Mouse (Mus musculus): ENCODE data around the gene Rap1gap. TPM values are rescaled to one million over a fixed set of nuclear protein-coding genes. Genes with fewer than 3 reads are reported as not detected.

Rap1gap gene
- 1.2 and 1.4 TPM in 2 replicates for polyA plus RNA-seq (2015; fragmentation: Nextera tagmentation; extraction: Ambion mirVana)

DNA sequence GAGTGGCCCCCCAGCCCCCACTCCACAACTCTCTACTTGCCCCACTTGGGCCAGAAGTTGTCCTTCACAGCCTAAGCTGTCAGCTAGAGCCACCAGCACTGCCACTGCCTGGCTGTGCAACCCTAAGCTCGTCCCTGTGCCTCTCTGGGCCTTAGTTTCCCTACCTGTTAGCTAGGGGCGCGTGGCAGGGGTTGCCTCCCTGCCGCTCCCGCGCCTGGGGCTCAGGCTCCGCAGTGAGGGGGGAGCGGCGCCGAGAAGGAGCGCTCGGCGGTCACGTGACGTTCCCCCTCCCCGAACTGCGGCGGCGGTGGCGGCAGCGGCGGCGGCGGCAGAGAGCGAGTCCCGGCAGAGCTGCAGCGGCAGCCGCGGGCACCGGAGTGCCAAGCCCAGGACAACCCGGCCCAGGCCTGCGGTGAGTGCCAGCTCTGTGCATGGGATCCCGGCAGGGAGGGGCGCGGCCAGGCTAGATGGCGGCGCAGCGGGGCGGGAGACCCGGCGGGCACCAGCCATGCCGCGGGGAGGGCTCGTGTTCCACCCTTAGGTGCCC is at the start of gene Rap1gap:
TSS of gene Rap1gap (plus strand) at position 294 of the 547 bp plus-strand sequence.
- Histone ChIP-seq H3K4me3 (replicated peaks) (peak within 1 kb of the TSS; percentile 53), H3K9me3 (replicated peaks) (no peaks in the 10 kb centered on the region), H3K27ac (no peak within 1 kb of the TSS), H3K4me1 (replicated peaks) (peaks cover 12% of the 10 kb centered on the region; the same call in 1 of the 2 replicates), H3K36me3 (no peaks in the 10 kb centered on the region), H3K4me2 (peak within 1 kb of the TSS; percentile 66), H3K9ac (peak within 1 kb of the TSS; percentile 39), H3K27me3 (peaks cover 57% of the 10 kb centered on the region)
- ATAC-seq (ENCODE audit: low read depth), result no peak
- WGBS (ENCODE audit: insufficient replicate concordance), result 0% methylated on average over 37 of the region's 44 CpGs
- DNase-seq, result no peak

DNA sequence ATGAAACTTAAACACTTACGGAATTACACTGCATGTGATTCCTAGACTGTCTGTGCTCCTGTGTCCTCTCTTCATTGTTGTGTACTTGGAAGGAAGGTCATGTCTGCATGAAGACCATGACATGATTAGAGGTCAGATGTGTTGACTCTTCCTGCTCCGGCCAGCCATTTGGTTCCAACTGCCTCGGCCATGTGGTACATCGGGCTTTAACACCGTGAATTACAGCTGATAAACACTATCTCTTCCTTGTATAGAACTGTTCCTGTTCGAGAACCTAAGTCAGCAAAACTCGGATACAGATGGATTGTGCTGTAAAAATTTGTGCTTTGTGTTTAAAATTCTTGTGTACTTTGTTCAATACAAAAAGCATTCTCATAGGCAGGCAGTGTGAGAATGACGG is 41.7 kb upstream of the Rap1gap start:
- no peak for ATAC-seq (ENCODE audit: low read depth)
- H3K9me3 ChIP-seq (replicated peaks), result no peaks in the 10 kb centered on the region
- H3K4me2 ChIP-seq, result no peak overlapping the region
- 79% methylated on average over 8 of the region's 8 CpGs for WGBS (ENCODE audit: insufficient replicate concordance)
- peaks cover 93% of the 10 kb centered on the region for H3K36me3 ChIP-seq
- no peaks in the 10 kb centered on the region for H3K4me1 ChIP-seq (replicated peaks)
- no peak overlapping the region for H3K9ac ChIP-seq
- H3K27ac ChIP-seq, result no peak overlapping the region
- DNase-seq, result no peak
- no peaks in the 10 kb centered on the region for H3K27me3 ChIP-seq
- H3K4me3 ChIP-seq (replicated peaks), result no peak overlapping the region

DNA sequence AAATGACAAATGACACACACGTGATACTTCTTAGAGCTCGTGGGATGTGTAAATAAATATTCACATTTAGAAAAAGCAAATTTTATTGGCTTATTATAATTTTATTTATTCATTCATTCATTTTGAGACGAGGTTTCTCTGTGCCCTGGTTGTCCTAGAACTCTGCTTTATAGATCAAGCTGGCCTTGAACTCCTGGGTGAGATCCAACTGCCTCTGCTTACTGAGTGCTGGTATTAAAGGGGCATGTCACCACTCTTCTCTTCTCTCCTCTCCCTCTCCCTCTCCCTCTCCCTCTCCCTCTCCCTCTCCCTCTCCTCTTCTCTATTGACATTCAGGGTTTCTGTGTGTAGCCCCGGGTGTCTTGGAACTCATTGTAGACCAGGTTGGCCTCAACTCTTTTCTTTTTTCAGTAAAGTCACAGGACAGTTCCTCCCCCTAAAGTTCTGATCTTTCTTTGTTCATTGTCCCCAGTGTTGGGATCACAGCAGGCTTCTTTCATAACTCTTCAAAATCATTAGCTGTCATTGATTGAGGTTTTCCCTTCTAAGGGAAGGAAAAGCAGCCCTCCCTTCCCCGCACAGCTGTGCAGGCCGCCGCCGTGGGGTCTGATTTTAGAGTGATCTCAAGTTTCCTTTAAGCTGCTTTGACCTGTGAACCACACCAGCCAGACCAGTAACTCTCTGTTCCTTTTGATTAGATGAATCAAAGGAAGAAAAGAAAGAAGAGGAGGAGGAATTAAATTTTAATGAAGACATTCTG is 36.9 kb upstream of the Rap1gap start:
- no peaks in the 10 kb centered on the region for H3K27me3 ChIP-seq
- WGBS (ENCODE audit: insufficient replicate concordance), result 80% methylated on average over 8 of the region's 8 CpGs
- H3K4me2 ChIP-seq, result no peak overlapping the region
- H3K27ac ChIP-seq, result no peak overlapping the region
- H3K9ac ChIP-seq, result no peak overlapping the region
- peaks cover 94% of the 10 kb centered on the region for H3K36me3 ChIP-seq
- ATAC-seq (ENCODE audit: low read depth) (no peak), DNase-seq (no peak)
- no peaks in the 10 kb centered on the region for H3K9me3 ChIP-seq (replicated peaks)
- no peaks in the 10 kb centered on the region for H3K4me1 ChIP-seq (replicated peaks)
- H3K4me3 ChIP-seq (replicated peaks), result no peak overlapping the region

DNA sequence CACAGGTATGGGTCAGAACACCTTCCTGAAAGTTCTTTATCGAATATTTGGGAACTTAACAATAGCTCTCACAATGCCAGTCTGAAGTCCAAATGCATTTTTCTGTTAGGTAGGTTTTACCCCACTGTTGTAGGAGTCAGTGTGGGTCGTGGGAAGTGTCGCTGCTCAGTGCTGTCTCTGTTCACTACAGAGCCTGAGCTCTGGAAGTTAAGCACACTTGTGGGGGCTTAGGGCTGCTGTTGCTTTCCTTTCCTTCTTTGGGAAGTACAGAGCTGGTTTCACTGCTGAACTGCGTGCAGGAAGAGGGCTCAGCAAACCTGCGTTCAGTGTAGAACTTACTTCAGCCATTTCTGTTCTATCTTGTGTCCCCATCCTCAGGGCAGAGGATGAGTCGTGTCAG is 36.1 kb upstream of the Rap1gap start:
- no peak for DNase-seq
- no peak overlapping the region for H3K4me3 ChIP-seq (replicated peaks)
- no peaks in the 10 kb centered on the region for H3K4me1 ChIP-seq (replicated peaks)
- H3K36me3 ChIP-seq, result peaks cover 94% of the 10 kb centered on the region
- WGBS (ENCODE audit: insufficient replicate concordance), result 77% methylated on average over 6 of the region's 6 CpGs
- H3K27me3 ChIP-seq, result no peaks in the 10 kb centered on the region
- no peak overlapping the region for H3K9ac ChIP-seq
- no peaks in the 10 kb centered on the region for H3K9me3 ChIP-seq (replicated peaks)
- no peak overlapping the region for H3K4me2 ChIP-seq
- ATAC-seq (ENCODE audit: low read depth), result no peak
- H3K27ac ChIP-seq, result no peak overlapping the region

DNA sequence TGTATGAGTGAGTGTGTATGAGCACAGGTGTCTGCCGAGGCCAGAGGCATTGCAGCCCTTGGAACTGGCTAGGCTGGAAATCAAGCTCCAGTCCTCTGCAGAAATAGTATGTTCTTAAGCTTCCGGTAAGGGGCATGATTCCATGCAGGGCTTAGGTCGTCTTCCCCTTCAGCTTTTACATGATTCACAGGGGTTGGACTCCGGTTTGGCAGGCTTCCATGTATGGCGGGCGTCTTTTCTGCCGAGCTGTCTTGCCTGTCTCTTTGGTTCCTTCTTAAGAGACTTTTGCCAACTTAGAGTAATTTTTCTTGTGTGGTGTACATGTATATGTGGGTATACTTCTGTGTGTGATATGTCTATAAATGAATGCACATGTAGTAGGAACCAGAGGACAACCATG is 35.2 kb upstream of the Rap1gap start:
- DNase-seq (no peak), ATAC-seq (ENCODE audit: low read depth) (no peak)
- Histone ChIP-seq H3K27ac (no peak overlapping the region), H3K9me3 (replicated peaks) (no peaks in the 10 kb centered on the region), H3K27me3 (no peaks in the 10 kb centered on the region), H3K9ac (no peak overlapping the region), H3K4me1 (replicated peaks) (no peaks in the 10 kb centered on the region), H3K4me3 (replicated peaks) (no peak overlapping the region), H3K36me3 (peaks cover 93% of the 10 kb centered on the region), H3K4me2 (no peak overlapping the region)
- WGBS (ENCODE audit: insufficient replicate concordance), result 88% methylated on average over 7 of the region's 7 CpGs

DNA sequence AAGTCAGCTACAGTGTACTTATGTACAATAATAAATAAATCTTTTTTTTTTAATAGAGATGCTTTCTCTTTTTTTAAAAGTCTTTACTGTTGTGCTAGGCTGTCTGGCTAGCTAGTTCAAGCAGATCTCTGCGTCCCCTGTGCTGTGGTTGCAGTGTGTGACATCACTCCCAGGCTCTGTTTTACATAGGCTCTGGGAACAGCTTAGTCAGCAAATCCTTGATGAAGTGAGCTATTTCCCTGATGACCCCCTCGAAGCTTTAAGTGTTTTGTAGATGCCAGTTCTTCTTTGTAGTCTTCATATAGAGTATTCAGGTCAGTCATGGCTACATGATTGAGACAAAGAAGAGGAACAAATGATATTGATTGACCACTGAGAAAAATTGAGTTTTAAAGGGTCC is 34.4 kb upstream of the Rap1gap start:
- H3K36me3 ChIP-seq, result peaks cover 93% of the 10 kb centered on the region
- no peaks in the 10 kb centered on the region for H3K4me1 ChIP-seq (replicated peaks)
- DNase-seq (no peak), ATAC-seq (ENCODE audit: low read depth) (no peak)
- no peaks in the 10 kb centered on the region for H3K9me3 ChIP-seq (replicated peaks)
- H3K4me3 ChIP-seq (replicated peaks), result no peak overlapping the region
- H3K4me2 ChIP-seq, result no peak overlapping the region
- 64% methylated on average over 2 of the region's 2 CpGs for WGBS (ENCODE audit: insufficient replicate concordance)
- H3K27me3 ChIP-seq, result no peaks in the 10 kb centered on the region
- no peak overlapping the region for H3K9ac ChIP-seq
- no peak overlapping the region for H3K27ac ChIP-seq

DNA sequence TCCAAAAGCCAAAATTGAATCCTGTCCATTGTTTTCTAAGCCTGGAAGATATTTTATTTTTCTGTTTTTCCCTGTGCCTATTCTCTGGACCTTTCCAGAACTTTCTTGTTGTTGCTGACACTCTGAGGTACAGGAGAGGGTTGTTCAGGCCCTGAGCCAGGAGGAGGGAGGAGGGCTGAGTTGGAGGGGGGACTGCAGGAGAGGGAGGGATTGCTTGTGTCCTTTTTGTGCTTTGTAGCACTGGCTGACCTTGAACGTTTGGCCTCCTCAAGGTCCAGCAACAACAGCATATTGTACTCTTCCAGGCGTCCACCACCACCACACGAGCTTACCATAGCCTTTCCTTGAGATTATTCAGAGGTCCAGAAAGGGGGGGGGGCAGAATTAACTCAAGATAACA is 32.9 kb upstream of the Rap1gap start:
- H3K27me3 ChIP-seq, result no peaks in the 10 kb centered on the region
- H3K36me3 ChIP-seq, result peaks cover 94% of the 10 kb centered on the region
- ATAC-seq (ENCODE audit: low read depth) (no peak), DNase-seq (no peak)
- H3K9me3 ChIP-seq (replicated peaks), result no peaks in the 10 kb centered on the region
- H3K4me1 ChIP-seq (replicated peaks), result no peaks in the 10 kb centered on the region
- no peak overlapping the region for H3K27ac ChIP-seq
- no peak overlapping the region for H3K9ac ChIP-seq
- 69% methylated on average over 3 of the region's 3 CpGs for WGBS (ENCODE audit: insufficient replicate concordance)
- H3K4me3 ChIP-seq (replicated peaks), result no peak overlapping the region
- no peak overlapping the region for H3K4me2 ChIP-seq

DNA sequence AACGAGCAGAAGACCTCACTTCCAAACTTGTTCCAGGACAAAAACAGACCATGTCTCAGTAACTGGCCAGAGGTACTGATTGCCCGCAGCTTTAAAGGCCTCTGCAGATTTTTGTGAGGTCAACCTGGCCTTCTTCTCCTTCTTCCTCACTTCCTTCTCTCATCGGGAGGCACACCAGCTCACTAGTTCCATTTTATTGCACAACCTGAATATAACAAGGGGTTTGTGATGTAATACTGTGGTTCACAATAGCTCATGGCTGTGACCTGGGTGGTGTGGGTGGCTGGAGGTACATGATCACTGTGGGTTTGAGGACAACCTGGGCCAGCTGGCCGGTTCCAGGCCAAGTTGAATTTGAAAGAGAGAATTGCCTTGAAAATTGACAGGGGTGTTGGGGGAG is 31.1 kb upstream of the Rap1gap start:
- ATAC-seq (ENCODE audit: low read depth) (no peak), DNase-seq (no peak)
- H3K9ac ChIP-seq, result no peak overlapping the region
- no peak overlapping the region for H3K4me3 ChIP-seq (replicated peaks)
- no peak overlapping the region for H3K27ac ChIP-seq
- H3K9me3 ChIP-seq (replicated peaks), result no peaks in the 10 kb centered on the region
- WGBS (ENCODE audit: insufficient replicate concordance), result 75% methylated on average over 4 of the region's 4 CpGs
- peaks cover 96% of the 10 kb centered on the region for H3K36me3 ChIP-seq
- no peaks in the 10 kb centered on the region for H3K4me1 ChIP-seq (replicated peaks)
- H3K4me2 ChIP-seq, result no peak overlapping the region
- no peaks in the 10 kb centered on the region for H3K27me3 ChIP-seq

DNA sequence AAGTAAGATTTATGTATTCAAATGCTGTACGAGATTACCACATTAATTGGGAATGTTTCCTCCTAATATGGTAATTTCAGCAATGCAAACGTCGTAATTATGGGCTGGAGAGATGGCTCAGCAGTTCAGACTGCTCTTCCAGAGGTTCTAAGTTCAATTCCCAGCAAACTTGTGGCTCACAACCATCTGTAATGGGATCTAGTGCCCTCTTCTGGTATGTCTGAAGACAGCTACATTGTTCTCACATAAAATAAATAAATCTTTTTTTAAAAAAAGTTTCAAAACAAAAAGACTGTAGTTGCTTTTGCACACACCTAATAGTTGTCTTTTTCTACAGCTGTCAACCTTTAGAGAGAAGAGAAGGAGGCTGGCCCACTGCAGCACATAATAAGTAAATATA is 27.9 kb upstream of the Rap1gap start:
- 78% methylated on average over 3 of the region's 3 CpGs for WGBS (ENCODE audit: insufficient replicate concordance)
- Histone ChIP-seq H3K27me3 (no peaks in the 10 kb centered on the region), H3K4me3 (replicated peaks) (no peak overlapping the region), H3K4me2 (no peak overlapping the region), H3K9me3 (replicated peaks) (no peaks in the 10 kb centered on the region), H3K4me1 (replicated peaks) (peaks cover 4% of the 10 kb centered on the region; the same call in 1 of the 2 replicates), H3K36me3 (peaks cover 95% of the 10 kb centered on the region), H3K9ac (no peak overlapping the region), H3K27ac (no peak overlapping the region)
- no peak for ATAC-seq (ENCODE audit: low read depth)
- DNase-seq, result no peak

DNA sequence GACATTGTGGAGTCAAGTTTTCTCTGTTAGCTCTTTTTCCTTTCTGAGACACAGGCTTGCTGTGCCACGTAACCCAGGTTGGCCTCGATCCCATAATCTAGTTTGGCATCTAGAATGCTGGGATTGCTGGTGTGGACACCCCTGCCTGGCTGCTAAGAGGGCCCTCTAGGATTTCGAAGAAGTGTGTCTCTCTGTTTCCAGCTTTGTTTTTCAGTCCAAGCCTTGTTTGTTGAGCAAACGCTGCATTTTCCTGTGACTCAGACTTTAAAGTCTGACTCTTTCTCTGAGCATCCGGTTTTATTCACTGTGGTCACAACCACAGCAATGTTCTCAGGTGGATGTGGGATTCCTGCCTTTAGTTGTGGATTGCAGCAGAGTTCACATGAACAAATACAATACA is 23.0 kb upstream of the Rap1gap start:
- H3K9ac ChIP-seq, result no peak overlapping the region
- H3K36me3 ChIP-seq, result peaks cover 85% of the 10 kb centered on the region
- H3K27me3 ChIP-seq, result no peaks in the 10 kb centered on the region
- ATAC-seq (ENCODE audit: low read depth) (no peak), DNase-seq (no peak)
- H3K9me3 ChIP-seq (replicated peaks), result no peaks in the 10 kb centered on the region
- no peak overlapping the region for H3K4me2 ChIP-seq
- H3K27ac ChIP-seq, result 0 out of 2 replicates have a peak overlapping the region, but pooled peaks have one; percentile 30
- WGBS (ENCODE audit: insufficient replicate concordance), result 64% methylated on average over 5 of the region's 5 CpGs
- H3K4me3 ChIP-seq (replicated peaks), result no peak overlapping the region
- peaks cover 19% of the 10 kb centered on the region for H3K4me1 ChIP-seq (replicated peaks)

DNA sequence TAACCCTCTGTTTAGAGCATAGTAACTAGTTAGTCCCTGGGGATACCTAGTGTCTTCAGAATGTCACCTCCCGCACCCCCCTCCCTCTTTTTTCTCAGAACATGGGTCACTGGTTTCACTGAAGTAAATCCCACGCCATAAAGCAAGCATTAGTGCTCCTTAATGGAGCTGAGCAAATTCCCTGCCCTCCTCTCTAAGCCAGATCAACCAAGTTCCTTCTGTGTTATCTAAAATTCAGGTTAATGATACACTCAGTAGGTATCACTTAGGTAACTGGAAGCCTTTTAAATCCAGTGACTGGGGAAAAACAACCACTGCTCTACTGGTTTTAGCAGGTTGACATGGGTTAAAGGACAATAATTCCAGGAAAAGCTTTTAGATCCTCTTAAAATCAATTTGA is 22.4 kb upstream of the Rap1gap start:
- H3K27me3 ChIP-seq, result no peaks in the 10 kb centered on the region
- peak overlapping the region; percentile 24; the same call in 1 of the 2 replicates for H3K27ac ChIP-seq
- peaks cover 19% of the 10 kb centered on the region for H3K4me1 ChIP-seq (replicated peaks)
- H3K4me2 ChIP-seq, result no peak overlapping the region
- 76% methylated on average over 2 of the region's 2 CpGs for WGBS (ENCODE audit: insufficient replicate concordance)
- H3K36me3 ChIP-seq, result peaks cover 85% of the 10 kb centered on the region
- DNase-seq (no peak), ATAC-seq (ENCODE audit: low read depth) (no peak)
- H3K9ac ChIP-seq, result no peak overlapping the region
- H3K9me3 ChIP-seq (replicated peaks), result no peaks in the 10 kb centered on the region
- no peak overlapping the region for H3K4me3 ChIP-seq (replicated peaks)

DNA sequence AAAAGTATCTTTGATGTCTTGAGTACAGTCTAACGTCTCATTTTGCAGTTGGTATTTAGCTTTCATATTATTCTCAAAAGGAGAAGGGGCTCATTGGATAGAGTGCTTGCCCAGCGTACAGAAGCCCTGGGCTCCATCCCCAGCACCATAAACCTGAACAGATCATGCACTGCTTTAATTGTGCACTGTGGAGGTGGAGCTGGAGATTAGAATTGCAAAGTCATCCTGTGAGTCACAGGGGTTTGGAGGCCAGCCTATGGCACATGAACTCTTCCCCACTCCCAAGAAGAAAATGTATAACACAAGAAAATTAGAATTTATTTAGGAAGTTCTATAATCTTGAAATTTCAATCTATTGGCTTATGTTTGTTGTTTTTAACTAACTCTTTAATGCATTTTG is 21.1 kb upstream of the Rap1gap start:
- Histone ChIP-seq H3K27ac (no peak overlapping the region), H3K36me3 (peaks cover 83% of the 10 kb centered on the region), H3K9ac (no peak overlapping the region), H3K4me1 (replicated peaks) (peaks cover 19% of the 10 kb centered on the region), H3K9me3 (replicated peaks) (no peaks in the 10 kb centered on the region), H3K4me3 (replicated peaks) (no peak overlapping the region), H3K27me3 (no peaks in the 10 kb centered on the region), H3K4me2 (no peak overlapping the region)
- ATAC-seq (ENCODE audit: low read depth), result no peak
- 65% methylated on average over 2 of the region's 2 CpGs for WGBS (ENCODE audit: insufficient replicate concordance)
- no peak for DNase-seq

All from liver, embryonic 13.5 days (tissue).